Comparison of ENCODE assay signal across 8 mouse cellular contexts in genomic region chr4:40301076-40301789, GRCm38 (mm10). TPM values are rescaled to one million over a fixed set of nuclear protein-coding genes. Genes with fewer than 3 reads are reported as not detected.
DNase-seq lines count a peak whose midpoint lies in the region; ATAC-seq lines count a peak whose summit lies in the region.

No protein-coding gene starts in this region.

- H3K36me3 ChIP-seq in hindbrain, embryonic 13.5 days, result no peaks in the 10 kb centered on the region

- whole genome bisulfite sequencing in hindbrain, embryonic 13.5 days, result 14% methylated on average over 16 of the region's 16 CpGs

- H3K27me3 ChIP-seq in hindbrain, embryonic 13.5 days, result 0 out of 2 replicates have a peak, but pooled peaks cover 6% of the 10 kb centered on the region

- no peaks in the 10 kb centered on the region for H3K9me3 ChIP-seq in hindbrain, embryonic 13.5 days

- no peaks in the 10 kb centered on the region for H3K4me1 ChIP-seq in hindbrain, embryonic 13.5 days (replicated peaks)

- ATAC-seq in hindbrain, embryonic 13.5 days (ENCODE audit: low FRiP score), result peak; percentile 81

- H3K4me2 ChIP-seq in hindbrain, embryonic 13.5 days, result peak overlapping the region; percentile 36

- no peak overlapping the region for H3K27ac ChIP-seq in hindbrain, embryonic 13.5 days

- H3K9ac ChIP-seq in hindbrain, embryonic 13.5 days, result no peak overlapping the region

- H3K4me3 ChIP-seq in hindbrain, embryonic 13.5 days, result no peak overlapping the region

- DNase-seq in MN1 (ENCODE audit: low spot score), result peak; percentile 76
- DNase-seq in cerebellum, adult 9-10 months, result peak; percentile 76
- DNase-seq in frontal cortex, postnatal 10 days (ENCODE audit: low spot score in 2 of 2), result peak; percentile 38 to 70
- DNase-seq in layer of hippocampus, postnatal 14 days (ENCODE audit: low spot score in 2 of 2), result peak; percentile 83 to 87
- DNase-seq in lung, postnatal 10 days, result peak; percentile 83
- peak; percentile 70 for DNase-seq in ovary, postnatal 14 days (ENCODE audit: low spot score)
- DNase-seq in thymus, postnatal 10 days (ENCODE audit: low spot score in 2 of 2), result peak; percentile 29 to 71

RNA-seq across cellular contexts. Expression of gene Ndufb6, which starts 22.0 kb away (rescaled TPM):
- 313 and 323 TPM in 2 replicates for polyA plus RNA-seq in hindbrain, embryonic 13.5 days (2015; fragmentation: Nextera tagmentation; extraction: Ambion mirVana)
- total RNA-seq in layer of hippocampus, postnatal 14 days (2021), result 100 to 1,000 TPM; 213 to 214 TPM

RNA-seq across cellular contexts. Expression of gene Topors, which starts 31.6 kb away (rescaled TPM):
- 33.7 and 35.1 TPM in 2 replicates for polyA plus RNA-seq in hindbrain, embryonic 13.5 days (2015; fragmentation: Nextera tagmentation; extraction: Ambion mirVana)
- total RNA-seq in layer of hippocampus, postnatal 14 days (2021), result 10 to 100 TPM; 15.9 to 18.5 TPM

RNA-seq across cellular contexts. Expression of gene Smim27, which starts 31.9 kb away (rescaled TPM):
- 16.7 and 17.2 TPM in 2 replicates for polyA plus RNA-seq in hindbrain, embryonic 13.5 days (2015; fragmentation: Nextera tagmentation; extraction: Ambion mirVana)
- total RNA-seq in layer of hippocampus, postnatal 14 days (2021), result 10 to 100 TPM; 12.6 to 14.8 TPM
